Mouse (Mus musculus) stomach, postnatal 0 days (tissue): ENCODE measurements around the gene Stra6.

ENCODE experiments used
- CTCF ChIP-seq: IDR thresholded peaks from 2 replicates; pipeline ENCODE4 v1.5.1; 2016; ENCODE audit warnings: antibody characterized with exemption, low read depth, mild to moderate bottlenecking, moderate library complexity
- EP300 ChIP-seq: optimal IDR thresholded peaks from 2 replicates; pipeline ENCODE3; 2016; ENCODE audit warnings: antibody characterized with exemption

DNA sequence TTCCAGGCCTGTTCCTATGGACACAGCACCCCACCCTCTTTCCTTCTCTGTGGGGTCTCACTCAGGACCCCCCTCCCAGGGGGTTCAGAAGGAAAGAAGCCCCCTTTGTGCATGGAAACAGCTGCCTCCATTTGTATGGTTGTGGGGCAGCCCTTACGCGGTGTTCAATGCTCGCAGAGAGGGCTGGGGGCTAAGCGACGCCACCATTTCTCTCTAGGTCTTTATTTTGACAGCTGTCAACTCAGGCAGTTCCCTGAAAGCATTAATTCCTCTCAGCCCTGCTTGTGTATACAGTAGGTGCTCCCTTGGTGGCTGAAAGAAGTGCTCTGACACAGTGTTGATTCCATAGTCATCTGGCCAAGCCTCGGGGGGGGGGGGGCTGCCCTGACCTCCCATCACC lies 40.1 kb downstream of the Stra6 start:
- TF ChIP-seq CTCF = no peak
- no peak for TF ChIP-seq EP300
